ENCODE assay signal across 10 mouse cellular contexts in the genomic region with DNA sequence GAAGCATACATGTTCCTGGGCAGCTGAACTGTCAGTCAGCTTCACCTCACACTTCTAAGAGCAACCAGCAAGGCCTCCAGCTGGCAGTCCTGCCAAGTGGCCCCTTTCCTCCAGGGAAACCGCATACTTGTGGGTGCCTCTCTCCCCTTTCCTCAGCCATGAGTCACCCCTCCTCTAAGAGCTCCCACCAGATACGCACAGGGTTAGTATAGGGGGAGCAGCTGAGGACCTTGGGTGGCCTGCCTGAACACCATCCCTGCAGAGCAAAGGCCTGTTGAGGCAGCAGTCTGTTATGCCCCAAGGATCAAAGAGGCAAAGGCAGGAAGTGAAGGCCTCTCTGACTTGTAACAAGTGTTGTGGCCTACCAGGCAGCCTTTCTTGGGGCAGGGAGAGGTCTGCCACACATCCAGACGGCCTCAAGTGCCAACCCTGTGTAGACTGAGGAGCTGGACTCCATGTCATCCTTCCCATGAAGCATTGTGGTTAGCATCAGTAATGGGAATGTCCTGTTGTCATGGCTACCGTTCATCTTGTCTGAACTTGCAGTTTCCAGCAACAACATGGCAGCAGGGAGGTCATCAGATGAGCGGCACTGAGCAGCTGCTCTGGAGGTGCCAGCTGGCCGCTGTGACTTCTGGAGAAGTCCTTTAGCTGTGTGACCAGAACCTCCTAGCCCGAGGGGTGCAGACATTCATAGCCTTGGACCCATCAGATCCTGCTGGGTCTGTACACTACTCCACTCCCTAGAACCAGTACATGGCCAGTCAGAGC. TPM values are rescaled to one million over a fixed set of nuclear protein-coding genes. Genes with fewer than 3 reads are reported as not detected.
DNase-seq lines count a peak whose midpoint lies in the region; ATAC-seq and TF ChIP-seq lines count a peak whose summit lies in the region.
"Had no signal": no experiment of that assay in that cellular context is flagged by ENCODE, and none has a peak within 500 bp of the region (broad histone marks: within the 10 kb centered on the region; RNA-seq: fewer than 3 reads in every experiment).

No protein-coding gene starts in this region.

- H3K9ac ChIP-seq in heart, embryonic 15.5 days, result peak overlapping the region; percentile 13; the same call in 1 of the 2 replicates
- H3K9ac ChIP-seq in intestine, postnatal 0 days (ENCODE audit: low read depth, low read length), result no peak overlapping the region
- H3K9ac ChIP-seq: forebrain, embryonic 15.5 days; kidney, embryonic 15.5 days had no signal

- H3K27me3 ChIP-seq in heart, embryonic 15.5 days, result no peaks in the 10 kb centered on the region
- H3K27me3 ChIP-seq in myocyte (ENCODE audit: control insufficient read depth, insufficient read depth, insufficient read length), result no peaks in the 10 kb centered on the region
- no peaks in the 10 kb centered on the region for H3K27me3 ChIP-seq in intestine, postnatal 0 days (replicated peaks; ENCODE audit: control insufficient read depth, insufficient read depth, low read length)
- H3K27me3 ChIP-seq: forebrain, embryonic 15.5 days; kidney, embryonic 15.5 days had no signal

- no peaks in the 10 kb centered on the region for H3K36me3 ChIP-seq in heart, embryonic 15.5 days
- H3K36me3 ChIP-seq in myocyte (ENCODE audit: control insufficient read depth, insufficient read depth), result no peaks in the 10 kb centered on the region
- no peaks in the 10 kb centered on the region for H3K36me3 ChIP-seq in intestine, postnatal 0 days (ENCODE audit: control insufficient read depth, insufficient read depth)
- H3K36me3 ChIP-seq: forebrain, embryonic 15.5 days; kidney, embryonic 15.5 days had no signal

- no peak for ATAC-seq in heart, embryonic 15.5 days (replicated peaks; ENCODE audit: insufficient number of reproducible peaks, insufficient read depth, low FRiP score, low read depth)
- ATAC-seq in intestine, postnatal 0 days, result no peak
- ATAC-seq: forebrain, embryonic 15.5 days had no signal

- no peak overlapping the region for H3ac ChIP-seq in myocyte (ENCODE audit: control insufficient read depth, insufficient read length)

- H3K9me3 ChIP-seq in heart, embryonic 15.5 days (replicated peaks), result no peaks in the 10 kb centered on the region
- no peaks in the 10 kb centered on the region for H3K9me3 ChIP-seq in intestine, postnatal 0 days (ENCODE audit: control insufficient read depth)
- H3K9me3 ChIP-seq: forebrain, embryonic 15.5 days; kidney, embryonic 15.5 days had no signal

- DNase-seq in heart, adult 18-20 months, result no peak
- peak; percentile 66 for DNase-seq in CD4-positive helper T cell, adult 2 months (ENCODE audit: low read depth, low spot score)
- DNase-seq in brain, embryonic 14.5 days (ENCODE audit: low read depth), result peak; percentile 51
- DNase-seq in cerebellum, postnatal 36 days, result no peak
- no peak for DNase-seq in adrenal gland, adult (ENCODE audit: inconsistent age in 2 of 2, low spot score in 1 of 2)

- no peak for TF ChIP-seq POLR2A in brain, embryonic 14.5 days (IDR thresholded peaks at IDR 0.05; ENCODE audit: borderline replicate concordance, extremely low read depth, insufficient read depth, insufficient read length, poor library complexity, severe bottlenecking)
- TF ChIP-seq POLR2A in myocyte (IDR thresholded peaks at IDR 0.05; ENCODE audit: insufficient read length, low read depth), result no peak

- peaks cover 89% of the 10 kb centered on the region for H3K4me1 ChIP-seq in heart, embryonic 15.5 days (replicated peaks)
- H3K4me1 ChIP-seq in intestine, postnatal 0 days (replicated peaks; ENCODE audit: control insufficient read depth, insufficient read depth, low read length), result 0 out of 2 replicates have a peak, but pooled peaks cover 7% of the 10 kb centered on the region

- no peaks in the 10 kb centered on the region for H3K79me2 ChIP-seq in myocyte (ENCODE audit: control insufficient read depth, insufficient read depth)

- WGBS in heart, embryonic 15.5 days, result 65% methylated on average over 7 of the region's 7 CpGs
- 87% methylated on average over 7 of the region's 7 CpGs for WGBS in intestine, postnatal 0 days

- H3K27ac ChIP-seq in heart, embryonic 15.5 days, result peak overlapping the region; percentile 55
- H3K27ac ChIP-seq in intestine, postnatal 0 days (ENCODE audit: low read depth, low read length), result no peak overlapping the region
- H3K27ac ChIP-seq: forebrain, embryonic 15.5 days; kidney, embryonic 15.5 days had no signal

- no peak for TF ChIP-seq CTCF in brain, embryonic 14.5 days (IDR thresholded peaks at IDR 0.05; ENCODE audit: borderline replicate concordance, extremely low read depth, insufficient read depth, insufficient read length)
- no peak for TF ChIP-seq CTCF in intestine, postnatal 0 days (IDR thresholded peaks at IDR 0.05; ENCODE audit: low read depth)

- no peak overlapping the region for H3K4me2 ChIP-seq in heart, embryonic 15.5 days
- peak overlapping the region; percentile 14 for H3K4me2 ChIP-seq in myocyte (ENCODE audit: low read depth)
- H3K4me2 ChIP-seq in intestine, postnatal 0 days (replicated peaks; ENCODE audit: low read depth), result no peak overlapping the region
- H3K4me2 ChIP-seq: forebrain, embryonic 15.5 days; kidney, embryonic 15.5 days had no signal

- H3K4me3 ChIP-seq in heart, embryonic 15.5 days, result no peak overlapping the region
- no peak overlapping the region for H3K4me3 ChIP-seq in myocyte
- H3K4me3 ChIP-seq in intestine, postnatal 0 days (ENCODE audit: low read depth, low read length), result no peak overlapping the region
- H3K4me3 ChIP-seq: forebrain, embryonic 15.5 days; kidney, embryonic 15.5 days had no signal

TF ChIP-seq in myocyte, 11 proteins besides CTCF, POLR2A, EP300 and RAD21:
- TF ChIP-seq E2F4 (IDR thresholded peaks at IDR 0.05; ENCODE audit: insufficient read depth) (no peak), MAX (IDR thresholded peaks at IDR 0.05; ENCODE audit: low read depth) (no peak), TCF12 (IDR thresholded peaks at IDR 0.05; ENCODE audit: insufficient read depth, poor library complexity, severe bottlenecking) (no peak), MYOD1 (IDR thresholded peaks at IDR 0.05; ENCODE audit: control insufficient read depth in 1 of 3, insufficient read length in 2 of 3, low read depth in 2 of 3) (peak; percentile 6 to 85 (median 76)), SRF (IDR thresholded peaks at IDR 0.05; ENCODE audit: control insufficient read depth, insufficient read length, low read depth) (no peak), POLR2AphosphoS2 (IDR thresholded peaks at IDR 0.05; ENCODE audit: insufficient read length, low read depth) (no peak), TCF3 (IDR thresholded peaks at IDR 0.05; ENCODE audit: insufficient read length, low read depth) (peak; percentile 28), USF1 (IDR thresholded peaks at IDR 0.05; ENCODE audit: low read depth) (no peak), MYOG (IDR thresholded peaks at IDR 0.05; ENCODE audit: control insufficient read depth in 1 of 3, insufficient read depth in 1 of 3, insufficient read length in 2 of 3, low read depth in 2 of 3) (peak in 2 of 3 experiments; percentile 75 to 84), REST (IDR thresholded peaks at IDR 0.05; ENCODE audit: insufficient read depth, insufficient read length) (no peak), CEBPB (IDR thresholded peaks at IDR 0.05; ENCODE audit: insufficient read depth, poor library complexity, severe bottlenecking) (no peak)

RNA-seq across cellular contexts. Expression of a gene that starts 40.4 kb away (rescaled TPM):
- 1.9 and 2.5 TPM in 2 replicates for polyA plus RNA-seq in heart, embryonic 15.5 days (2015; fragmentation: Nextera tagmentation; extraction: Ambion mirVana)
- 1 to 10 TPM; 1.0 to 2.3 TPM for total RNA-seq in heart, adult 18-20 months (2021)
- polyA plus RNA-seq in brain, embryonic 14.5 days (2012; rRNA removed), result 8.0 and 12.6 TPM in 2 replicates
- polyA plus RNA-seq in myocyte (2012; fragmentation: generic; extraction: Trizol), result 2.6 TPM
- polyA plus RNA-seq in intestine, postnatal 0 days (2015; fragmentation: Nextera tagmentation; extraction: Ambion mirVana), result 1.8 and 2.2 TPM in 2 replicates

RNA-seq across cellular contexts. Expression of a gene that starts 40.6 kb away (rescaled TPM):
- 117 and 120 TPM in 2 replicates for polyA plus RNA-seq in heart, embryonic 15.5 days (2015; fragmentation: Nextera tagmentation; extraction: Ambion mirVana)
- total RNA-seq in heart, adult 18-20 months (2021), result 10 to 100 TPM; 72.0 to 75.8 TPM
- polyA plus RNA-seq in brain, embryonic 14.5 days (2012; rRNA removed), result 84.0 and 95.7 TPM in 2 replicates
- polyA plus RNA-seq in myocyte (2012; fragmentation: generic; extraction: Trizol), result 117 TPM
- 277 and 297 TPM in 2 replicates for polyA plus RNA-seq in intestine, postnatal 0 days (2015; fragmentation: Nextera tagmentation; extraction: Ambion mirVana)

RNA-seq across cellular contexts. Expression of a gene that starts 60.0 kb away (rescaled TPM):
- 16.3 and 18.6 TPM in 2 replicates for polyA plus RNA-seq in heart, embryonic 15.5 days (2015; fragmentation: Nextera tagmentation; extraction: Ambion mirVana)
- 10 to 100 TPM; 20.7 to 22.0 TPM for total RNA-seq in heart, adult 18-20 months (2021)
- polyA plus RNA-seq in brain, embryonic 14.5 days (2012; rRNA removed), result 19.2 and 27.0 TPM in 2 replicates
- polyA plus RNA-seq in myocyte (2012; fragmentation: generic; extraction: Trizol), result 12.4 TPM
- 11.7 and 12.9 TPM in 2 replicates for polyA plus RNA-seq in intestine, postnatal 0 days (2015; fragmentation: Nextera tagmentation; extraction: Ambion mirVana)

Comparison
In these comparisons a context has a peak if more than half of its experiments do, and no peak if none do; other contexts are left out.
1. DNase-seq: peak in CD4-positive helper T cell, adult 2 months (single experiment) and brain, embryonic 14.5 days (single experiment); none in heart, adult 18-20 months (0 of 2), cerebellum, postnatal 36 days (0 of 2) and adrenal gland, adult (0 of 2).